Mouse (Mus musculus) brain, embryonic 14.5 days (tissue): ENCODE measurements around the gene Frmd4b.

Source experiments
- CTCF ChIP-seq: fragments of 200-500 bp; IDR thresholded peaks from 2 replicates; pipeline ENCODE4 v1.5.1; 2012; ENCODE audit warnings: inconsistent platforms, mild to moderate bottlenecking, moderate library complexity, borderline replicate concordance; ENCODE audit not compliant: insufficient read depth, insufficient read length; ENCODE audit errors: extremely low read depth
- POLR2A ChIP-seq: fragments of 200-500 bp; IDR thresholded peaks from 2 replicates; pipeline ENCODE4 v1.6.1; 2012; ENCODE audit warnings: mild to moderate bottlenecking, inconsistent platforms, borderline replicate concordance; ENCODE audit not compliant: poor library complexity, insufficient read depth, insufficient read length, severe bottlenecking; ENCODE audit errors: extremely low read depth

- TF ChIP-seq POLR2A, result no peak
- no peak for TF ChIP-seq CTCF
Observed at GRCm38 (mm10) chr6:97381275-97381674, 236.1 kb downstream of the Frmd4b start.
